Mouse (Mus musculus) C2C12 (cell line): ENCODE data around the gene Ror2.
A peak's percentile ranks its signal among the peaks of the same experiment; 100 is the strongest.

Experiments
- CEBPB ChIP-seq: IDR thresholded peaks from one replicate; pipeline ENCODE4 v1.6.1; 2011; ENCODE audit warnings: low read depth, mild to moderate bottlenecking, control low read depth, moderate library complexity
- CTCF ChIP-seq: IDR thresholded peaks from one replicate; pipeline ENCODE4 v1.5.1; 2011; ENCODE audit not compliant: control insufficient read depth, insufficient read depth, insufficient read length
- FOSL1 ChIP-seq: IDR thresholded peaks from one replicate; pipeline ENCODE4 v1.8.0; 2011; ENCODE audit warnings: mild to moderate bottlenecking, low read length; ENCODE audit not compliant: poor library complexity, insufficient read depth, severe bottlenecking
- MAX ChIP-seq: IDR thresholded peaks from one replicate; pipeline ENCODE4 v1.6.1; 2011; ENCODE audit warnings: mild to moderate bottlenecking, control low read depth
- MYOD1 ChIP-seq: IDR thresholded peaks from one replicate; pipeline ENCODE4 v1.6.1; 2011; ENCODE audit warnings: low read depth; ENCODE audit not compliant: control insufficient read depth, insufficient read length
- MYOG ChIP-seq: IDR thresholded peaks from one replicate; pipeline ENCODE4 v1.6.1; 2011; ENCODE audit not compliant: control insufficient read depth, insufficient read length; ENCODE audit errors: extremely low read depth
- USF1 ChIP-seq: IDR thresholded peaks from one replicate; pipeline ENCODE4 v1.6.1; 2011; ENCODE audit warnings: low read depth, mild to moderate bottlenecking, control low read depth, moderate library complexity

DNA sequence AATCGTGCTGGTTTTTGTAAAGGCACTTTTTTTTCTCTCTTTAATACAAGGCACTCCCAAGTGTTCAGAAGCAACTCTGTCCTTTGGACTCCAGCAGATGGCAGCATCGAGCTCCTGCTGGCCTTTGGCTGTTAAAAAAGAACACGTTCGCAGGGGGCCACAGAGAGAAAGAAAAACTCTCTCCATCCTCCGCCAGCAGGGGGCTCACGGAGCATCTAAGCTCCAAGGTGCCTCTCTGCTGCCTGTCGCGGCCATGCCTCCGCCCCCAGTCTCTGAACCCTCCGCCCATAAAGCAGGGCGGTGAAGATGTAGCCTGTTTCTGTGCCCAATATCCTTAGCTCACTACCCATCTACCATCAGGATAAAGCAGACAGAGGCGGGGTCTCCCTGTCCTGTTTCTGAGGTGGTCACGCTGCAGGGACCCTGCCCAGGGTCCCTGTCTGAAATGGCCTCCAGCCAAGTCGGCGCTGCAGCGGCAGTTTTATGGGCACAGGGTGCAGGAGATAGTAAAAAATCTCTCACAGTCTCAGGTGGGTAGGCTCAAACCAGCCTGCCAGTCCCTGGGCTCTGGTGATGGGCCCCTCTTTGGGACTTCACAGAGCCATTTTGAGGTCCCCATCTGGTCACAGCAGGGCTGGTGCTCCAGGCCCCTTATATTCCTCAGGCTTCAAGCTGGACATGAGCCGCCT is 176.2 kb downstream of the Ror2 start:
- peak; percentile 36 for TF ChIP-seq CTCF
- TF ChIP-seq MYOG, result no peak
- no peak for TF ChIP-seq CEBPB
- no peak for TF ChIP-seq MAX
- TF ChIP-seq USF1, result no peak
- TF ChIP-seq MYOD1, result no peak
- no peak for TF ChIP-seq FOSL1
